Mouse (Mus musculus) liver, embryonic 14.5 days (tissue): ENCODE data around the gene Haspin.

Experiments used
- CTCF ChIP-seq: IDR thresholded peaks from 2 replicates; pipeline ENCODE4 v1.5.1; 2016; ENCODE audit warnings: antibody characterized with exemption, low read depth, control low read depth
- EP300 ChIP-seq: IDR thresholded peaks from 2 replicates; pipeline ENCODE4 v1.6.1; 2016; ENCODE audit warnings: antibody characterized with exemption, low read depth

DNA sequence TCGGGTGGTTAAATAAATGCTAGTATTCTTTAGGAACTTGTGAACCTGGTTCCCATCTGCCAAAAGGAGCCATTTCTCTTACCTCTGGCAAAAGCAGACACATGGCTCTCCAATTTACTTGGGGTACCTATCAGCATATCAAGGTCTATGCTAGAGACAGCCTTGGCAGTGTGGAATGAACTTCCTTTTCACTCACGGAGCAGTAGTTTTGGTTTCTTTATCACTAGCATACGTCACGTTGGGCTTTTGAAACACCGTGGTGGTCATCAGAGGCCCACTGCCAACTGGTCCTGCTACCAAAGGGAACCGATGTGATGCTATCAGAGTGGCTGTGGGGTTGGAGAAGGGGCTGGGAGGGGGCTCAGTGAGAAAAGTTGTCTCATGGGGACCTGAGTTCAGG lies 5.1 kb downstream of the Haspin start:
- TF ChIP-seq CTCF = no peak
- TF ChIP-seq EP300 = no peak
